Mouse (Mus musculus): ENCODE measurements around the gene Aqp9. TPM values are rescaled to one million over a fixed set of nuclear protein-coding genes. Genes with fewer than 3 reads are reported as not detected.

Gene Aqp9
- polyA plus RNA-seq (2015; fragmentation: Nextera tagmentation; extraction: Ambion mirVana) = 0.18 and 0.21 TPM in 2 replicates

GRCm38 (mm10) chr9:71168511-71168910, at the start of gene Aqp9:
TSS of gene Aqp9 (minus strand) at chr9:71168682.
- Histone ChIP-seq H3K4me2 (replicated peaks; ENCODE audit: low read depth) (no peak within 1 kb of the TSS), H3K27ac (ENCODE audit: low read depth, low read length) (no peak within 1 kb of the TSS)
- ATAC-seq = no peak

GRCm38 (mm10) chr9:71217793-71218095, 49.3 kb upstream of the Aqp9 start:
- no peaks in the 10 kb centered on the region for H3K4me1 ChIP-seq (replicated peaks; ENCODE audit: control insufficient read depth, insufficient read depth, low read length)
- WGBS = 41% methylated on average over 5 of the region's 5 CpGs
- H3K27ac ChIP-seq (ENCODE audit: low read depth, low read length) = no peak overlapping the region
- H3K27me3 ChIP-seq (replicated peaks; ENCODE audit: control insufficient read depth, insufficient read depth, low read length) = peaks cover 61% of the 10 kb centered on the region
- TF ChIP-seq CTCF (IDR thresholded peaks at IDR 0.05; ENCODE audit: low read depth) = no peak
- H3K9me3 ChIP-seq (ENCODE audit: control insufficient read depth) = no peaks in the 10 kb centered on the region
- H3K4me3 ChIP-seq (ENCODE audit: low read depth, low read length) = 0 out of 2 replicates have a peak overlapping the region, but pooled peaks have one; percentile 2
- no peaks in the 10 kb centered on the region for H3K36me3 ChIP-seq (ENCODE audit: control insufficient read depth, insufficient read depth)
- no peak overlapping the region for H3K9ac ChIP-seq (ENCODE audit: low read depth, low read length)
- ATAC-seq = no peak
- peak overlapping the region; percentile 84; the same call in 1 of the 2 replicates for H3K4me2 ChIP-seq (replicated peaks; ENCODE audit: low read depth)

More at GRCm38 (mm10) chr9:71168511-71168910, at the start of gene Aqp9:
- Histone ChIP-seq H3K4me1 (replicated peaks; ENCODE audit: control insufficient read depth, insufficient read depth, low read length) (peaks cover 13% of the 10 kb centered on the region; the same call in 1 of the 2 replicates), H3K9ac (ENCODE audit: low read depth, low read length) (no peak within 1 kb of the TSS), H3K27me3 (replicated peaks; ENCODE audit: control insufficient read depth, insufficient read depth, low read length) (no peaks in the 10 kb centered on the region), H3K36me3 (ENCODE audit: control insufficient read depth, insufficient read depth) (no peaks in the 10 kb centered on the region), H3K4me3 (ENCODE audit: low read depth, low read length) (no peak within 1 kb of the TSS), H3K9me3 (ENCODE audit: control insufficient read depth) (no peaks in the 10 kb centered on the region)
- 49% methylated on average over 12 of the region's 12 CpGs for WGBS
- no peak for TF ChIP-seq CTCF (IDR thresholded peaks at IDR 0.05; ENCODE audit: low read depth)

- Histone ChIP-seq H3K9me3 (ENCODE audit: control insufficient read depth) (no peaks in the 10 kb centered on the region), H3K4me1 (replicated peaks; ENCODE audit: control insufficient read depth, insufficient read depth, low read length) (no peaks in the 10 kb centered on the region), H3K27me3 (replicated peaks; ENCODE audit: control insufficient read depth, insufficient read depth, low read length) (peaks cover 61% of the 10 kb centered on the region), H3K27ac (ENCODE audit: low read depth, low read length) (no peak overlapping the region), H3K36me3 (ENCODE audit: control insufficient read depth, insufficient read depth) (no peaks in the 10 kb centered on the region), H3K4me2 (replicated peaks; ENCODE audit: low read depth) (peak overlapping the region; percentile 84; the same call in 1 of the 2 replicates), H3K9ac (ENCODE audit: low read depth, low read length) (no peak overlapping the region), H3K4me3 (ENCODE audit: low read depth, low read length) (peak overlapping the region; percentile 54)
- no peak for TF ChIP-seq CTCF (IDR thresholded peaks at IDR 0.05; ENCODE audit: low read depth)
- ATAC-seq = no peak
- WGBS = 8% methylated on average over 20 of the region's 20 CpGs
Measured at GRCm38 (mm10) chr9:71216996-71217792, 48.7 kb upstream of the Aqp9 start.

- Histone ChIP-seq H3K9me3 (ENCODE audit: control insufficient read depth) (no peaks in the 10 kb centered on the region), H3K4me1 (replicated peaks; ENCODE audit: control insufficient read depth, insufficient read depth, low read length) (no peaks in the 10 kb centered on the region), H3K4me3 (ENCODE audit: low read depth, low read length) (peak overlapping the region; percentile 54), H3K36me3 (ENCODE audit: control insufficient read depth, insufficient read depth) (no peaks in the 10 kb centered on the region), H3K27me3 (replicated peaks; ENCODE audit: control insufficient read depth, insufficient read depth, low read length) (peaks cover 65% of the 10 kb centered on the region), H3K9ac (ENCODE audit: low read depth, low read length) (peak overlapping the region; percentile 48), H3K4me2 (replicated peaks; ENCODE audit: low read depth) (peak overlapping the region; percentile 84), H3K27ac (ENCODE audit: low read depth, low read length) (no peak overlapping the region)
- no peak for TF ChIP-seq CTCF (IDR thresholded peaks at IDR 0.05; ENCODE audit: low read depth)
- no peak for ATAC-seq
- under 1% methylated on average over 57 of the region's 57 CpGs for WGBS
Measured at GRCm38 (mm10) chr9:71216036-71216995, 47.8 kb upstream of the Aqp9 start.

GRCm38 (mm10) chr9:71215248-71216035, 47.0 kb upstream of the Aqp9 start, which contains the start of gene Aldh1a2:
TSS of gene Aldh1a2 (plus strand) at chr9:71215789.
- Histone ChIP-seq H3K27ac (ENCODE audit: low read depth, low read length) (no peak within 1 kb of the TSS), H3K4me1 (replicated peaks; ENCODE audit: control insufficient read depth, insufficient read depth, low read length) (no peaks in the 10 kb centered on the region), H3K27me3 (replicated peaks; ENCODE audit: control insufficient read depth, insufficient read depth, low read length) (peaks cover 67% of the 10 kb centered on the region), H3K9me3 (ENCODE audit: control insufficient read depth) (no peaks in the 10 kb centered on the region), H3K36me3 (ENCODE audit: control insufficient read depth, insufficient read depth) (no peaks in the 10 kb centered on the region), H3K4me2 (replicated peaks; ENCODE audit: low read depth) (peak within 1 kb of the TSS; percentile 84), H3K4me3 (ENCODE audit: low read depth, low read length) (peak within 1 kb of the TSS; percentile 54), H3K9ac (ENCODE audit: low read depth, low read length) (peak within 1 kb of the TSS; percentile 48)
- peak; percentile 72; the same call in 1 of the 2 replicates for ATAC-seq
- under 1% methylated on average over 74 of the region's 97 CpGs for WGBS
- TF ChIP-seq CTCF (IDR thresholded peaks at IDR 0.05; ENCODE audit: low read depth) = peak; percentile 83
